Mouse (Mus musculus): ENCODE results near the gene Pltp.

GRCm38 (mm10) chr2:164895885-164896284, 38.4 kb upstream of the Pltp start:
- TF ChIP-seq EP300 (IDR thresholded peaks at IDR 0.05; ENCODE audit: low read depth) (no peak), CTCF (IDR thresholded peaks at IDR 0.05; ENCODE audit: low read depth) (no peak)

All from liver, embryonic 14.5 days (tissue).